Mouse (Mus musculus): Measurements from ENCODE around the gene Lrrc4.

GRCm38 (mm10) chr6:28706976-28707592 lies 124.5 kb downstream of the Lrrc4 start:
- TF ChIP-seq POLR2A (IDR thresholded peaks at IDR 0.05; ENCODE audit: borderline replicate concordance, insufficient read depth, low read length) (no peak), CTCF (IDR thresholded peaks at IDR 0.05; ENCODE audit: borderline replicate concordance, insufficient read depth, low read depth, low read length) (no peak)

All from cerebellum, adult 2 months (tissue).